Mouse (Mus musculus) heart, embryonic 13.5 days (tissue): ENCODE data around the gene Mreg. TPM values are rescaled to one million over a fixed set of nuclear protein-coding genes. Genes with fewer than 3 reads are reported as not detected.
"Not testable (repeated sequence)": the region's sequence is repeated elsewhere in the genome, so short reads cannot be mapped to it uniquely, and the experiment has no call there.

ENCODE experiments used
- ATAC-seq: fragments of 200-750 bp; cut with Nextera tagmentation; 2 replicates; pipeline ENCODE4 v1.8.0; 2017; ENCODE audit warnings: moderate TSS enrichment; ENCODE audit not compliant: insufficient number of reproducible peaks, low FRiP score, low TSS enrichment; ENCODE audit errors: extremely low read depth
- H3K27ac ChIP-seq: fragments of 300-500 bp; sonication (generic); replicated peaks from 2 replicates; pipeline ENCODE4 v1.5.1; 2015; ENCODE audit warnings: moderate library complexity, mild to moderate bottlenecking, inconsistent platforms
- H3K27me3 ChIP-seq: fragments of 300-500 bp; sonication (generic); replicated peaks from 2 replicates; pipeline ENCODE4 v1.6.1; 2015; ENCODE audit warnings: mild to moderate bottlenecking, inconsistent platforms
- H3K36me3 ChIP-seq: fragments of 300-500 bp; sonication (generic); 2 replicates; pipeline ENCODE4 v1.6.1; 2015; ENCODE audit warnings: mild to moderate bottlenecking, inconsistent platforms
- H3K4me1 ChIP-seq: fragments of 300-500 bp; sonication (generic); 2 replicates; pipeline ENCODE4 v1.6.1; 2015; ENCODE audit warnings: inconsistent platforms
- H3K4me2 ChIP-seq: fragments of 300-500 bp; sonication (generic); 2 replicates; pipeline ENCODE4 v1.6.1; 2015; ENCODE audit warnings: inconsistent platforms, mild to moderate bottlenecking, moderate library complexity
- H3K4me3 ChIP-seq: fragments of 300-500 bp; sonication (generic); 2 replicates; pipeline ENCODE4 v1.5.1; 2015; ENCODE audit warnings: moderate library complexity, mild to moderate bottlenecking, inconsistent platforms
- H3K9ac ChIP-seq: fragments of 300-500 bp; sonication (generic); 2 replicates; pipeline ENCODE4 v1.6.1; 2015; ENCODE audit warnings: inconsistent platforms, mild to moderate bottlenecking, moderate library complexity
- H3K9me3 ChIP-seq: fragments of 300-500 bp; sonication (generic); 2 replicates; pipeline ENCODE4 v1.6.1; 2016; ENCODE audit warnings: inconsistent platforms
- WGBS: fragments of 180-500 bp; shearing (Covaris S2); methylation state at CpG from one replicate; pipeline ENCODE4 v1.1.7; 2015; ENCODE audit warnings: mixed read lengths; 5-methylcytosine and 5-hydroxymethylcytosine counted together
- polyA plus RNA-seq: library from polyadenylated mRNA; unstranded; fragments of >200 nt; fragmentation: Nextera tagmentation; extraction: Ambion mirVana; gene quantifications from 2 replicates; pipeline ENCODE4 v1.2.1, GENCODE M21; 2015

Gene Mreg
- 4.0 TPM in 2 replicates for polyA plus RNA-seq

GRCm38 (mm10) chr1:72211701-72212699, at the start of gene Mreg:
TSS of gene Mreg (minus strand) at chr1:72212307.
- H3K4me3 ChIP-seq, result peak within 1 kb of the TSS; percentile 81
- H3K4me1 ChIP-seq, result peaks cover 28% of the 10 kb centered on the region
- peak within 1 kb of the TSS; percentile 96 for H3K4me2 ChIP-seq
- peak within 1 kb of the TSS; percentile 46 for H3K27ac ChIP-seq
- ATAC-seq, result peak; percentile 66; the same call in 1 of the 2 replicates
- peak within 1 kb of the TSS; percentile 89 for H3K9ac ChIP-seq
- H3K27me3 ChIP-seq, result no peaks in the 10 kb centered on the region
- WGBS, result under 1% methylated on average over 74 of the region's 89 CpGs
- H3K9me3 ChIP-seq, result no peaks in the 10 kb centered on the region
- no peaks in the 10 kb centered on the region for H3K36me3 ChIP-seq

GRCm38 (mm10) chr1:72256381-72257256, 44.5 kb upstream of the Mreg start:
- Histone ChIP-seq H3K27me3 (no peaks in the 10 kb centered on the region), H3K9me3 (no peaks in the 10 kb centered on the region), H3K9ac (no peak overlapping the region), H3K4me1 (peaks cover 16% of the 10 kb centered on the region), H3K27ac (no peak overlapping the region), H3K36me3 (0 out of 2 replicates have a peak, but pooled peaks cover 4% of the 10 kb centered on the region), H3K4me3 (no peak overlapping the region), H3K4me2 (peak overlapping the region; percentile 76)
- ATAC-seq, result no peak
- WGBS, result 77% methylated on average over 9 of the region's 9 CpGs

- Histone ChIP-seq H3K9ac (peak overlapping the region; percentile 86), H3K9me3 (no peaks in the 10 kb centered on the region), H3K27ac (peak overlapping the region; percentile 92), H3K4me1 (peaks cover 16% of the 10 kb centered on the region), H3K36me3 (no peaks in the 10 kb centered on the region), H3K27me3 (no peaks in the 10 kb centered on the region), H3K4me2 (peak overlapping the region; percentile 76), H3K4me3 (peak overlapping the region; percentile 57)
- no peak for ATAC-seq
- WGBS, result 45% methylated on average over 11 of the region's 11 CpGs
Measured at GRCm38 (mm10) chr1:72255854-72256175, 43.7 kb upstream of the Mreg start.

GRCm38 (mm10) chr1:72255062-72255853, 43.2 kb upstream of the Mreg start:
- H3K27ac ChIP-seq, result peak overlapping the region; percentile 92
- peak overlapping the region; percentile 86 for H3K9ac ChIP-seq
- no peaks in the 10 kb centered on the region for H3K36me3 ChIP-seq
- peaks cover 16% of the 10 kb centered on the region for H3K4me1 ChIP-seq
- no peaks in the 10 kb centered on the region for H3K27me3 ChIP-seq
- peak; percentile 73 for ATAC-seq
- 4% methylated on average over 15 of the region's 15 CpGs for WGBS
- no peaks in the 10 kb centered on the region for H3K9me3 ChIP-seq
- H3K4me2 ChIP-seq, result peak overlapping the region; percentile 76
- peak overlapping the region; percentile 57 for H3K4me3 ChIP-seq

GRCm38 (mm10) chr1:72254545-72255061, 42.5 kb upstream of the Mreg start:
- Histone ChIP-seq H3K4me1 (peaks cover 16% of the 10 kb centered on the region), H3K27ac (peak overlapping the region; percentile 92), H3K9me3 (no peaks in the 10 kb centered on the region), H3K4me2 (peak overlapping the region; percentile 76), H3K4me3 (peak overlapping the region; percentile 57), H3K9ac (peak overlapping the region; percentile 86), H3K36me3 (no peaks in the 10 kb centered on the region), H3K27me3 (no peaks in the 10 kb centered on the region)
- peak; percentile 78 for ATAC-seq
- 1% methylated on average over 35 of the region's 35 CpGs for WGBS

- no peaks in the 10 kb centered on the region for H3K36me3 ChIP-seq
- WGBS, result 30% methylated on average over 11 of the region's 11 CpGs
- H3K4me2 ChIP-seq, result peak overlapping the region; percentile 76
- no peak for ATAC-seq
- no peaks in the 10 kb centered on the region for H3K27me3 ChIP-seq
- H3K4me3 ChIP-seq, result peak overlapping the region; percentile 57
- H3K9ac ChIP-seq, result peak overlapping the region; percentile 86
- H3K4me1 ChIP-seq, result peaks cover 16% of the 10 kb centered on the region
- H3K9me3 ChIP-seq, result no peaks in the 10 kb centered on the region
- peak overlapping the region; percentile 92 for H3K27ac ChIP-seq
Measured at GRCm38 (mm10) chr1:72253881-72254491, 41.9 kb upstream of the Mreg start.

GRCm38 (mm10) chr1:72251806-72252205, 39.7 kb upstream of the Mreg start:
- no peak overlapping the region for H3K27ac ChIP-seq
- no peaks in the 10 kb centered on the region for H3K36me3 ChIP-seq
- no peak overlapping the region for H3K4me2 ChIP-seq
- H3K27me3 ChIP-seq, result no peaks in the 10 kb centered on the region
- H3K4me3 ChIP-seq, result no peak overlapping the region
- WGBS, result 83% methylated on average over 1 of the region's 1 CpGs
- H3K4me1 ChIP-seq, result peaks cover 16% of the 10 kb centered on the region
- no peaks in the 10 kb centered on the region for H3K9me3 ChIP-seq
- H3K9ac ChIP-seq, result no peak overlapping the region
- no peak for ATAC-seq

GRCm38 (mm10) chr1:72248226-72248737, 36.2 kb upstream of the Mreg start:
- H3K27me3 ChIP-seq, H3K4me2 ChIP-seq, H3K4me3 ChIP-seq, H3K9me3 ChIP-seq, H3K36me3 ChIP-seq, H3K9ac ChIP-seq, ATAC-seq, H3K4me1 ChIP-seq, H3K27ac ChIP-seq: not testable (repeated sequence)
- 45% methylated on average over 9 of the region's 9 CpGs for WGBS

GRCm38 (mm10) chr1:72244317-72245036, 32.4 kb upstream of the Mreg start:
- Histone ChIP-seq H3K27ac (peak overlapping the region; percentile 98), H3K9me3 (no peaks in the 10 kb centered on the region), H3K9ac (peak overlapping the region; percentile 61), H3K4me3 (peak overlapping the region; percentile 55), H3K36me3 (no peaks in the 10 kb centered on the region), H3K4me1 (no peaks in the 10 kb centered on the region), H3K27me3 (no peaks in the 10 kb centered on the region), H3K4me2 (peak overlapping the region; percentile 75)
- ATAC-seq, result peak; percentile 56; the same call in 1 of the 2 replicates
- WGBS, result 3% methylated on average over 12 of the region's 12 CpGs
